Mouse (Mus musculus) adrenal gland (tissue): ENCODE results near the gene Pofut2.

Experiments
- intact Hi-C: fragments of 180-260 bp; cut with DNase I; formaldehyde crosslinking; loops from one replicate; pipeline ENCODE4 v1.15.1; 2025

The Pofut2 gene

DNA sequence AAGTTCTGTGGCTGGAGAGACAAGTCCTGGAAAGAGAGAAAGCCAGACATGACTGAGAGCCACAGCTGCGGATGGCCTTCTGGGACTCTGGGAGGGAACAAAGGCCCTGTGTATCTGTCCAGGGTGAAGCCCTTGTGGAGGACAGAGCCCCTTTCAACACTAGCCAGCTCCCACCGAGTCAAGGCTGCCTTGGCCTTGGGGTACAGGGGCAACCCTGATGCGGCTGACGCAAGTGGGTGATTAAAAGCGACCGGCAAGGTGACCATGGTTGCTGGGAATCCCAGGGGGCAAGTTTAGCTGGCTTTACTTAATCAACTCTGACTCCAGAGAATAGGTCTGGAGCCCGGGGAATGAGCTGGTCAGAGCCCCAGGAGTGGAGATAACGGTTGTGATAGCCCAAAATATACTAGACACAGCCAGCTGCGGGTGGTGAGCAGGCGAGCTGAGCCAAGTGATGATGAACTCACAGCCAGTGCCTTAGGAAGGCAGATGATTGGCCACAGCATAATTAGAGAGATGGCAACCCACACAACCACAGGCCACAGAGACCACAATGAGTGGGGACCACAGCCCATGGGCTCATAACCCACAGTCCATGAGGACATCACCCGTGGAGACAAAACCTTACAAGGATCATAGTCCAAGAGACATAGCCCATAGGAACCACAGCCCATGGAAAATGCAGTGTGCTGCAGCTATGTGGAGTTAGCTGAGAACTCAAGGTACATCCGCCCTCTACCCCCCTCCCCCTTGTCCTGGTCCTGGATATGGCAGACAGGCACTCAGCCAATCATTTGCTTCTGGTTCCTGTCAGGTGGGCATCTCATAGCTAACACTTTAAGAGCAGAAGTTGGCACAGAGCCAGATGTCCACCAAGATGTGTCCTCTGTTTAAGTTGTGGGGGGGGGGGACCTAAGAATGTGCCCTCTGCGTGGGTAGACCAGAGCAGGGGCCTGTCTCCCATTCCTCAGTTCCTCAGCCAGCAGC lies 29.1 kb upstream of the Pofut2 start:
- intact Hi-C loops = no loop called here

DNA sequence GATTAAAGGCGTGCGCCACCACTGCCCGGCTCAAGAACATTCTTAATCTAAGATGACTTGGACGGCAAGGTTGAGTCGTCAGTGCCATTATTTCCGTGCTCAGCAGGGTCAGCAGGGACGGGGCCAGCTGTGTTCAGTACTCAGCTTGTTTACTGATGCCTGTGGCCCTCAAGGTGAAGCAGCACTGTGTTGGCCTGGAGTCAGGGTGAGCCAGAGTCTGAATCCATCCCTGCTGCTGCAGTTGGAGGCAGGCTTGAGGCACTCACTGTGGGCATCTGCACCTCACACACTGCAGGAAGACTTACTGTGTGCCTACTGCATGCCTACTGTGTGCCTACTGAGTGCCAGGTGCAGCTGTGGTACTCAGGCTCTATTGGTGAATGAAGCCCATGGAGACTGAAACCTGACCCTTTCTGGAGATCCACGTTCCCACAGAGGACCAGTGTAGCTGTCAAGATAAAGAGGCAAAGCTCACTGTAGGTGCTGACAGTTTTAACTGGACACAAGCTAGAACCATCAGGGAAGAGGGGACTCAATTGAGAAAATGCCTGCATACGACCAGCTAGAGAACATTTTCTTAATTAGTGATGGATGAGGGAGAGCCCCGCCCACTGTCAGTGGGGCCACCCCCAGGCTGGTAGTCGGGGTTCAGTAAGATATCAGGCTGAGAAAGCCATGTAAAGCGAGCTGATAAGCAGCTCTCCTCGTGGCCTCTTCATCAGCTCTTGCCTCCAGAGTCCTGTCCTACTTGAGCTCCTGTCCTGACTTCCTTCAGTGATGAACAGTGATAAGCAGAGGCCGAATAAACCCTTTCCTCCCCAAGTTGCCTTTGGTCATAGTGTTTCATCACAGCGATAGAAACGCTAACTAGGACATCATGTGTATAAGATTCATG lies 26.9 kb upstream of the Pofut2 start:
- intact Hi-C loops = no loop called here

DNA sequence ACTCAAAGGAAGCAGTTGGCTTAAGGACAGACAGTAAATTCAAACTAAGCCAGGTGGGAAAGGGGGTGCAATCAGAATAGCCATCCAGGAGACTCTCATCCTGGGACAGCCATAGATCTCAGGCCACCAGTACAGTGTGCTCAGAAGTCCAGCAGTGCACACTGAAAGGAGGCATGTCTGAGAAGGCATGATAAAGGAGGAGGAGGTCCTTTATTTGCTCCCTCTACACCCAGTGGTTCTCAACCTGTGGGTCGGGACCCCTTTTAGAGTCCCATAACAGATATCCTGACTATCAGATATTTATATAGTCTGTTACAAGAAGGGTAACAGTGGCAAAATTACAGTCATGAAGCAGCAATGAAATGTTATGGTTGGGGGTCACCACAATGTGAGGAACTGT lies 25.8 kb upstream of the Pofut2 start:
- intact Hi-C loops = no loop called here

DNA sequence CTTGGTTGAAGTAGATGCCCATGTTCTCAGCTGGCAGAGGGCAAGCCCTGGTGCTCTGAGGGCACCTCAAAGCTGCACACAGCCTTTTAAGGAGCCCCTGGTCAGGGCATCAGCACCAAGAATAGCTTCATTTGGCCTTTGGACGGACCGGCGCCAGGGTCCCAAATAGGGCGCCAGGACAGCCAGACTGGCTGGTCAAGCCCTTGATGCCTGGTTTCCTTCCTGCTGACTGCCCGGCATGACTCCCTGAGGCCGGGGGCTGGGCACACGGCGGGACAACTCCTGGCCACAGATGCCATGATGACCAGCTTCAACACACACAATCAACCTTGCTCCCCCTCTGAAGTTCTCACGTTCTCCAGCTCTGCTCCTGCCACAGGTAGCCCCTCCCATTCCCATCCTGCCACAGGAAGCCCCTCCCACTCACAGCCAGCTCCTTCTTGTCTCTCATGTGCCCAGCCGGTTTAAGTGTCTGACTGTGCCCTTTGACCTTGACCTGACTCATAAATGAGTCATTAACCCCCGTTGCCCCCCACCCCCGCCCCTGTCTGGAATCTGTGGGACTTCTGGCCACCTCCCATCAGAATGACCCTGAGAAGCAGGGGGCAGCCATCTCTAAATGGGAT lies 23.9 kb upstream of the Pofut2 start:
- intact Hi-C loops = no loop called here

DNA sequence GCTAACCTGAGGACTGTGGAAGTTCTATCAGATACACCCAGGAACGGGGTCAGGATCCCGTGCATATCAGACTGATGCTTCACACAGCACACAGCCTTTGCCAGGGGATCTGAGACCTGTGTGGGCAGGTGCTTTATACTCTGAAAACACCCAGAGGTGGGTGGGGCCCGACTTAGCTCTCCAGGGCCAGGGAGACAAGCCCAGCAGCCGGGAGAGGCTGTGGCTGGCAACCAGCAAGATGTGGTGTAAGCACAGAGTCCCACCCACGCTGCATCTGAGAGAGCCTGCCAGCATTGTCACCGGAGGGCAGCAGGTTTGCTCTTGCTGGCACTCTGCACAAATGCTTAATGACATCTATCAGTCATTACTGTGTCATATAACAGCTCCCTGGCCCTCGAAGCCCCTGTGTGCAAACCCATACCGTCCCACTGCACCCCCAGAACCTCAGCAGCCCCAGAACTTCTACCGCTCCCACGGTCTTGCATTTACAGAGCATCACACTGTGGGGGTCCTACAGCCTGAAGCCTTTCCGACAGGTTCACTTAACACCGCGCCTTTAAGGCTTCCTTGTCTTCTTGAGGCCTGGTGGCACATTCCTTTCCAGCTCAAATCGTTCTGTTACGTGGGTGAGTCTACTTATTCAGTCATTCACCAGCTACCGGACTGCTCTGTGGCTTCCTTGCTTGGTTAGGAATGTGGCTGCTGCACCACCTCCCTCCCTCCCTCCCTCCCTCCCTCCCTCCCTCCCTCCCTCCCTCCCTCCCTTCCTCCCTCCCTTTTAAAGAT lies 21.0 kb upstream of the Pofut2 start:
- intact Hi-C loops = no loop called here

DNA sequence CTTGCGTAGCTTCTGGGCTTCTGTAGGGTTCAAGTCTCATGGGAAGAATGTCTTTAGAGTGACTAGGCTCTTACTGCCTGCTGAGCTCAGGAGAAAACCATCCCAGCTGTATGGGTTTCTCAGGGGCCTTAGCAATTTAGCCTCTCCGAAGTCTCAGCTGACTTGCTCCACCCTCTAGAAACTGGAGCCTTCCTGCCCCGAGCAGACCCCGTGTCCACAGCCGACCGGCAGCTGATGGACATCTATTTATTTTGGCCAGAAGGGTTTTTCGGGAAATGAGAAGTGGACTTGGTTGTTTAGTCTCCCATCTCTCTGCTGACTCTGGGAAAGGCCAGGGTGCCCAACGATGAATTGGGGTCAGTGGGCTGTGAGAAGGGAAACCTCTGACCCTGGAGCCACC lies 18.3 kb upstream of the Pofut2 start:
- intact Hi-C loops = no loop called here

DNA sequence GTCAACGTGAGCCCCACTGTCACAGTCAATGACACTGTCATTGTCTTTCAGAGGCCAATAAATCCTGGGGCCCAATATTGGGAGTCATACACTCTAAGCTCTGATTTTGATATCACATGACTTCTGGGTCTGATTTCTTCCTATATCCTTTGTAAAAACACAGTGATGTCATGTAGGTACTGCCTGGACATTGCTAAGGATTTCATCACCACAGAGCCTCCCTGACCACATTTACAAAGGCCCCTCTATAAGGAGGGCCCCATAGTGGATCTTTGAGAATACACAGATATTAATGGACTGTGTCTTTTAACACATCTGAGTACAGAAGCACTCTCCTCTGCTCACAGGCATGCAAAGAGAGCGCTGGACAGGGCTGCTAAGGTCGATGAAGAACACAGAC lies 16.6 kb upstream of the Pofut2 start:
- intact Hi-C loops = no loop called here

DNA sequence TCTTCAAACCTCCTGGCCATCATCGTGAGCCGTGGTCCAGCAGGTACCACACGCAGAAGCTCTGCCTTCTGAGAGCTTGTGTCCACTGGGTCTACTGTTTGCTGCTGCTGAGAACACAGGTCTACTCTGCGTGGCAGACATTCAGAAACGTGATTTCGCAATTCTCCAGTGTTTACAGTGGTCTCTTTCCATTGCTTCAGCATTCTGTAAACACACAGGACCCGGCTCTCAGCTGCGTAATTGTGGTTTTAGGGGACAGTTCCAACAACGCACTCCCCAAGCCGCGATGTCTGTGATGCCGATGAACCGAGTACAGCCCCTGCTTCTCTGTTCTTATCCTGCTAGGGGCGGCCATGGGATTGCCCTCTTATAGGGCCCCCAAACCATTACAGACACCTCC lies 16.1 kb upstream of the Pofut2 start:
- intact Hi-C loops = no loop called here

DNA sequence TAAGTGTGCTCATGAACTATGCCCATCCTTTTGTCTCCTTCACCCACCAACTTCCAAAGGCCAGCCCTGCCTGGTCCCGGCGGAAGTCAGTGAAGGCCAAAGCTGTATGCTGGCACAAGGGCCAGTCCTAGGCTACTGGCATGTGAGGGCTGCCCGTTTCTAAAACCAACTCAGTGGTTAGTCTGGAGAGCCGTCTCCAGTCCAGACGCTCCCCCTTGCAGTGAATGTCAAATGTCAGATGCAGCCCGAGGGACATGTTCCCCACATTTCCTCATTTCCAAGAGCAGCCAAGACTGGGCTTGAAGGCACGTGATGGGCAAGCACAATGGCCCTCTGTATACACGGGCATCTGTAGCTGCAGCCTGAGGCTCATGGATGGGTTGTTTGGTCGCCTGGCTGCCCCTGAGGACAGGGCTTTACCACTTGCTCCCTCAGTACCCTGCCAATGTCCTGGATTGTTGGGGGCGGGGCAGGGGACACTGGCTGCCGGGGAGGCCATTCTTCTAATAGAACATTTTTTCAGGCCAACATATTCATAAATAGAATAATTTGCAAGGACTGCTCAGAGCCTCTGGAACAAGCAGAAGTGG lies 15.4 kb upstream of the Pofut2 start:
- intact Hi-C loops = no loop called here

DNA sequence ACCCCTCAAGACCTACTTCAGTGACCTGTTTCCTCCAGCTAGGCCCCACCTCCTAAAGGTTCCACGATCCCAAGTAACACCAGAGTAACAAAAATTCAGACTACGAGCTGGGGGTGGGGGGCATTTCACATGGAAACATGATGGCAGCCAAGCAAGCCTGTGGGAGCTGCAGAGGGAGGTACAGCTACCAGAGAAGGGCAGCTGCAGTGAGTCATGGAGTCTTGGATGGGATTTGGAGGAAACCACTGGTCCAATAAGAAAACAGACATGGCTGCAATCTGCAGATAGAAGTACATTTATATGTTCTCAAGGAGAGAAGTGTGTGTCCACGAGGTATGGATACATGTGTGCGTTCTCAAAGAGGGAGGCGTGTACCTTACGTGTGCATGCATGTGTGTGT lies 14.2 kb upstream of the Pofut2 start:
- intact Hi-C loops = no loop called here

DNA sequence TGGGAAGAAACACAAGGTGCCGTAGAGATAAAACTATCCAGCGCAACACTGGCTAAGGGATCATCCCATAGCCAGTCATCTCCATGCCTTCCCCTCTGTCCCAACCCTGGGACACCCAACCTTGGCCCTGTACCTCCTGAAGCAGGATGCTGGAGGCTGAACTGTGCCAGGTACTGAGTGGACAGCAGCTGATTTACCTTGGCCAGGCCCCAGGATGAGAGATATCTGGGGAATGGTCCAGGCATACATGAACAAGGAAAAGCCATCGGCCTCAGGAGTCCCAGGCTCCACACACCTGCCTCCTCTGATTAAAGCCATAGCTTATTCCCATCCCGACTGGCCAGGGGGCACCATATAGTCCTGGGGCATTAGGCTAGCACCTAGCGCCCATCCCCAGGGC lies 12.0 kb upstream of the Pofut2 start:
- intact Hi-C loops = no loop called here

DNA sequence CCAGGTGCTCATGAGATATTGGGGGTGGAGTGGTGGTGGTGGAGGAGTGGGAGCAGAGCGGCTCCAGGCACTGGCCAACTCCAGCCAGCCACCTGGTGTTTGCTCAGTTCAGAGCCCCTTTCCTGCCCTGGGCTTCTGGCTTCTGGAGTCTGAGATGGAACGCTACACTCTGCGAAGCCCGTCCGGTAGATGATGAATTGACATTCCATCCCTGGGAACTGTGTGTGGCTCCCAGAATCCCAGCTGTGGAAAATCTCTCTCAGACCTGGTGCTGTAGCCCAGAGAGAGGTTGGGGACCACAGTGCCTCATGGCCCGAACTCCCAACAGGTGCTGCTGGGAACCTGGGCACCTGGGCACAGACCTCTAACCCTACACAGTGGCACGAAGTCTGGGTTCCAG lies 11.3 kb upstream of the Pofut2 start:
- intact Hi-C loops = no loop called here

DNA sequence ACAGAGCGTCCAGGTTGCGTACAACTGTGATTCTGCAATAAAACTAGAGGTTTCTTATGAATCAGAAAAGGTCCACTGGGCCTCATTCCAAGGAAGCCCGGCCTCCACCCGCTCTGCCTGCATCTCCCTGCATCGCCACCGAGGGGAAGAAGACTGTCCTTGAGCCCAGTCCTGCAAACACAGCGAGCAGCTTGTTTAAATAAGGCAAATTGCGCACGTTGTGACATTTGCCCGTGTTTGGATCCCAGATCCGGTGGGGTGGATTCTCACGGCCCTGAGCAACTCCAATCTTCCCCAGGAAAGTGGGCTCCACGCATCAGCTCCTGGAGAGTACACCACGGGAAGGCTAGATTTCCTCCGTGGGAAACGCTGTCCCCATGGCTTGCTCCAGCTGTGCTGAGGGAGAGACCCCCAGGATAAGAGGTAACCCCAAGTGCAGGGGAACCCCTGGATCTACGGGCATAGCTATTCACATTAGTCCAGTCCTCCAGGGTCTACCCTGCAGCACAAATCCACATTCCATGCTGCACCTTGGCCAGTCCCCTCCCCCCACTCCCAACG lies 7.7 kb upstream of the Pofut2 start:
- intact Hi-C loops = loop anchor here (1.0 kb wide), 1 partner anchor 117 kb away; no protein-coding TSS in a partner anchor

DNA sequence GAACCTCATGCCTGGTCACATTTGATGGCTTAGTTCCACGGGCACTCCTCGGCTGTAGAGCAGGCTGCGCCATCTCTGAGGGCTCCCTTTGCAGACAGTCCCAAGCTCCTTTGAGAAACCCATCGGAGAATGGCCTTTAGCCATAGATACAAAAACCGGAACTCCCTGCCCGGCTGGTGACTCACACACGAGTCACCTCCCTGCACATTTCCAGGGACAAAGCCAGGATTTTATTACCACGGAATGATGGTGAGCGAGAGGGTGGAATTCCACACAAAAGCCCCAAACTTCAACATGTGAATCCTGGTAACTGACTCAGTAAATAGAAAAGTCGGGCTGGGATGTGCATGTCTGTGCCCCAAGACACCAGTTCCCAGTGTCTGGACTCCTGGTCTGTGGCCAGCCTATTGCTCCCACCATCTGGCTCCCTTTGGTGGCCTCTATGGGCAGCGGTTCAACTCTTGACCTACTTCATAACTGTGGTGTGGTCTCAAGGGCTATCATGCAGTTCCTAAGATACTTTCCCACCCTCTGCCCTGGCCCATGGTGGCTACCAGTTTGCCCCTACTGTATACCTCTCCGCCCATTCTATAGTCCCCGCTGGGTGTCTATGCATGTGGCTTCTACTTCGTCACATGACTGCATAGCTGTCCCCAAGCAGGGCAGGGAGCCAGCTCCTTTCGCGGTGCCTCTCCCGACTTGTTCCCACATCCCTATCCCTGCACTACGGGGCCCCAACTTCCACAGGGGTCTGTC lies 7.1 kb upstream of the Pofut2 start:
- intact Hi-C loops = loop anchor here (1.0 to 2.0 kb wide), 3 partner anchors 118 to 169 kb away; no protein-coding TSS in a partner anchor

DNA sequence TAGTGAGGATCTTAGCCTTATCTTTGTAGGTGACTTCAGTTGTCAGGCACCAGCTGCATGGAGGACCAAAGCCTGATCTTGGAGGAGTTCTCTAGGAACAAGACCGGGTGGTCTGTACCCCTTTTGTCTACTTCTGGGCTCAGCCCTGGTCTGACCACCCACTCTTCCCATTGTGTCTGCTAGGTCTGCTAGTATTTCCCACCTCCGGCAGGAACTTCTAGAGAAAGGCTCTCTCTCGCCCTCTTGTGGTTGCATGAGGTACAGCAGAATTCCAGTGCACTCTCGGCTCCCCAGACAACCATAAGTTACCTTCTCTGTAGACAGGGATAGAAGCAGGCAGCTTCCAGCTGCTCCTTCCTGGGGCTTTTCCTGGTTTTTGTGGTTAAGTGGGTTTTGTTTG lies 6.2 kb upstream of the Pofut2 start:
- intact Hi-C loops = loop anchor here (2.0 kb wide), 2 partner anchors 122 to 170 kb away; no protein-coding TSS in a partner anchor

DNA sequence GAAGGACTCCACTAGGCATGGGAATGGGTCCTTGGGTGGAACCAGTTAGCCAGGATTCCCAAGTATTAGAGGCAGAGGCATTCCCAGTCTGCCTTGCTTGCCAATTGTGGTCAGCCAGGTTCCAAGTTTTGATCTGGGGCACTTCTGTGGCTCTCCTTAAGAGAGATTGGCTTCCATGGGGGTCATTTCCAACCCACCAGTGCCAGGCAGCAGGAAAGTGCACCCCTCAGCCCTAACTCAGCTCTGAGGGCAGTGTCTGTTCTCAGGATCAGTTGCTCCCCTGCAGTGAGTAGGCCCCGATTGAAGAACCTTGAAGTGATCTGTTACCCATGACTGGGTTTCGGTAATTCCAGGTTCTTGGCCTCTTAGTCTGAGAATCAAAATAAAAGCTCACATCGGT lies 3.8 kb upstream of the Pofut2 start:
- intact Hi-C loops = no loop called here

DNA sequence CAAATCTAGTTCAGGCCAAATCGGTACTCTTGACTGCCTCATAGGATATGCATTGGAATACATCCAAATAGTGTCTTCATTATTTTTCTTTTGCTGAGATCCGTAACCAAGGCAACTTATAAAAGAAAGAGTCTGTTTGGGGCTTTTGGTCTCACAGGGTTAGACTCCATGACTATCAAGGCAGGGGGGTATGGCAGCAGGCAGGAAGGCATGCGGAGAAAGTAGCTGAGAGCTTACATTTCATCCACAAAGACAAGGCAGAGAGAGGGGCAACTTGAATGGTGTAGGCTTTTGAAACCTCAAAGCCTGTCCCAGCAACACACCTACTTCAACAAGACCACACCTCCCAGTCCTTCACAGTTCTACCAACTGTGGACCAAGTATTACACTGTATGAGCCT lies 3.3 kb upstream of the Pofut2 start:
- intact Hi-C loops = no loop called here

DNA sequence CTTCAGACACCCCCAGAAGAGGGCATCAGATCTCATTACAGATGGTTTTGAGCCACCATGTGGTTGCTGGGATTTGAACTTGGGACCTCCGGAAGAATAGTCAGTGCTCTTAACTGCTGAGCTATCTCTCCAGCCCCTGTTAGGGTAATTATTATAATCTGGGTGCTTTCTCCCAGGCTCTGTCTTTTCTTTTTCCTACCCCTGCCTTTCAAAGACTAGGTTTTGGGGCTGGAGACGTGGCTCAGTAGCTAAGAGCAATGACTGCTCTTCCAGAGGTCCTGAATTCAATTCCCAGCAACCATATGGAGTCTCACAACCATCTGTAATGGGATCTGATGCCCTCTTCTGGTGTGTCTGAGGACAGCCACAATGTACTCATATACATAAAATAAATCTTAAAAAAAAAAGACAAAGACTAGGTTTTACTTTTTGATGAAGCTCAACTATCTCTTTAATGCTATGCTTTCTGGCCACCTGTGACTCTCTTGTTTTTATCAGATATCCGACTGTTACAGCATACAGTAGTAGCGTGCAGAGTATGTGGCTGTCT lies 902 bp upstream of the Pofut2 start:
- intact Hi-C loops = no loop called here
